Mouse (Mus musculus) heart, adult 2 months (tissue): Measurements from ENCODE around the gene Itprid2. TPM values are rescaled to one million over a fixed set of nuclear protein-coding genes. Genes with fewer than 3 reads are reported as not detected.
"Not testable (repeated sequence)": the region's sequence is repeated elsewhere in the genome, so short reads cannot be mapped to it uniquely, and the experiment has no call there.

ENCODE experiments used
- DNase-seq, 2 experiments: peaks; one replicate each; pipeline ENCODE4 v3.0.0; 2021
- H3K27ac ChIP-seq: fragments of 200-600 bp; 2 replicates; pipeline ENCODE4 v1.8.1; 2022
- H3K27me3 ChIP-seq: fragments of 200-500 bp; 2 replicates; pipeline ENCODE4 v1.6.1; 2012; ENCODE audit warnings: mild to moderate bottlenecking, low read length, inconsistent platforms, mixed read lengths; ENCODE audit not compliant: control insufficient read depth, insufficient read depth
- H3K36me3 ChIP-seq: fragments of 200-500 bp; 2 replicates; pipeline ENCODE4 v1.6.1; 2012; ENCODE audit warnings: low read length, inconsistent platforms; ENCODE audit not compliant: control insufficient read depth, insufficient read depth
- H3K4me1 ChIP-seq: fragments of 200-500 bp; 2 replicates; pipeline ENCODE4 v1.6.1; 2011; ENCODE audit warnings: low read length; ENCODE audit not compliant: control insufficient read depth, insufficient read depth
- H3K4me3 ChIP-seq: fragments of 200-600 bp; 2 replicates; pipeline ENCODE4 v1.8.1; 2022
- H3K79me2 ChIP-seq: fragments of 200-500 bp; replicated peaks from 2 replicates; pipeline ENCODE4 v1.6.1; 2012; ENCODE audit warnings: mild to moderate bottlenecking, inconsistent platforms, low read length, moderate library complexity, mixed read lengths; ENCODE audit not compliant: control insufficient read depth, insufficient read depth
- H3K9ac ChIP-seq: fragments of 200-500 bp; 2 replicates; pipeline ENCODE4 v1.6.1; 2012; ENCODE audit warnings: low read depth, mild to moderate bottlenecking, control low read depth, inconsistent platforms, low read length, mixed read lengths
- CTCF ChIP-seq: fragments of 200-600 bp; IDR thresholded peaks from 2 replicates; pipeline ENCODE4 v1.8.1; 2022; ENCODE audit warnings: antibody characterized with exemption, mild to moderate bottlenecking, moderate library complexity
- EP300 ChIP-seq: fragments of 200-500 bp; IDR thresholded peaks from 2 replicates; pipeline ENCODE4 v1.6.1; 2011; ENCODE audit warnings: low read depth, low read length, control low read depth; ENCODE audit not compliant: insufficient read depth
- POLR2A ChIP-seq: fragments of 200-500 bp; IDR thresholded peaks from 2 replicates; pipeline ENCODE4 v1.6.1; 2011; ENCODE audit warnings: mild to moderate bottlenecking, low read depth, low read length, control low read depth; ENCODE audit not compliant: insufficient read depth
- WGBS: fragments of 180-500 bp; shearing (Covaris S2); methylation state at CpG from one replicate; pipeline ENCODE4 v1.1.7; 2018; 5-methylcytosine and 5-hydroxymethylcytosine counted together
- intact Hi-C: fragments of 180-260 bp; cut with DNase I; formaldehyde crosslinking; loops from one replicate; pipeline ENCODE4 v1.15.1; 2025
- long read RNA-seq: library from polyadenylated mRNA; stranded (forward); transcript quantifications from one replicate; pipeline ENCODE4 v2.0.0, GENCODE M21; 2021
- polyA plus RNA-seq: library from polyadenylated mRNA; depleted of rRNA; stranded (reverse); fragments of >200 nt; gene quantifications from 2 replicates; pipeline ENCODE4 v1.2.3, GENCODE M21; 2012; rRNA removed
- total RNA-seq, 2 experiments: library from RNA; stranded (reverse); gene quantifications; 2 replicates each; pipeline ENCODE4 v1.2.3; 2021

The Itprid2 gene
- total RNA-seq (10 to 100 TPM; 19.3 to 24.0 TPM), polyA plus RNA-seq (6.5 and 9.6 TPM in 2 replicates)
- long read RNA-seq, full-length matches to known transcripts = 8 of 17 reads
- long read RNA-seq, partial matches to known transcripts = 5 of 17 reads
- long read RNA-seq, other reads (novel, unspliced or antisense) = 4 of 17 reads

DNA sequence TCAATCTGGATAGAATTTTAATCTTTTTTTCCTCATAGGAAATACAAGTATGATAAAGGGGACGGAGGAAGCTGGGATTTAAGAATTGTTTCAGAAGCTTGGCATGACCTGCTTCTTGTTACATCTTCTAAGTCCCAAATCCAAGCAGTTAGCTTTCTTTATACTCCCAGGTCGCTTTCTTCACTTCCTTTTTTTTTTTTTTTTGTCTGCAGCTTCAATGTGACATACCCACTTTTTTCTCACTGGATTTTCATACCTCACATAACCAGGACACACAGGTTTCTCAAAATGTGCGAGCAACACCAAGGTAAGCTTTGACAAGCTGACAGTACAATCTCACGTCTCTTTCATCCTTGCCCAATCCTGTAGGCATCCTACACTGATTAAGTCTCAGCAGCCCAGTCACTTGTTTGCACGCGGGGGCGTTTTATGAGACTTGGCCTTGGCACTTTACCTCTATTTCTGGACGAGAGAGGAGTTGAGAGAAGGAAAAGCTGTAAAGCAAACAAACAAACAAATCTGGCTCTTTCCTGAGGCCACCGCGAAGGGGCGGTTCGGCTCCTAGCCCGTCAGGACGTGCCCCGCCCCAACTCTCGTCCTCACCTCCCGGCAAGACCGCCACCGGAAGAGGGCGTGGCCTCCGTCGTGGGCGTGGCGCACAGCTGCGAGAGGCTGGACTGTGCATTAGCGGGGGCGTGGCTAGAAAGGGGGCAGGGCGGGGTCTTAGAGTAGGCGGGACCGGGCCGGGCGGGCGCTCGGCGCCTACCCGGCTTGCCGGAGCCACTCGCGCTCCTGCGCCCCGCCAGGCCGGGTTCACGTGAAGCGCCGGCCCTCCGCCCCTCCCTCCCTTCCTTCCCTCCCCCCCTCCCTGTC, at the start of gene Itprid2:
TSS of gene Itprid2 (plus strand) at position 825 of the 873 bp plus-strand sequence.
- H3K27ac ChIP-seq = peak within 1 kb of the TSS; percentile 96
- TF ChIP-seq EP300 (peak; percentile 67; the same call in 1 of the 2 replicates), CTCF (peak; percentile 15), POLR2A (peak; percentile 78)
- peaks cover 3% of the 10 kb centered on the region; the same call in 1 of the 2 replicates for H3K79me2 ChIP-seq
- H3K4me1 ChIP-seq = peaks cover 10% of the 10 kb centered on the region
- peak; percentile 98 to 99 for DNase-seq
- peak within 1 kb of the TSS; percentile 95 for H3K9ac ChIP-seq
- H3K36me3 ChIP-seq = peaks cover 23% of the 10 kb centered on the region
- peak within 1 kb of the TSS; percentile 98 for H3K4me3 ChIP-seq
- H3K27me3 ChIP-seq = no peaks in the 10 kb centered on the region
- intact Hi-C loops = no loop called here
- WGBS = 3% methylated on average over 36 of the region's 46 CpGs

DNA sequence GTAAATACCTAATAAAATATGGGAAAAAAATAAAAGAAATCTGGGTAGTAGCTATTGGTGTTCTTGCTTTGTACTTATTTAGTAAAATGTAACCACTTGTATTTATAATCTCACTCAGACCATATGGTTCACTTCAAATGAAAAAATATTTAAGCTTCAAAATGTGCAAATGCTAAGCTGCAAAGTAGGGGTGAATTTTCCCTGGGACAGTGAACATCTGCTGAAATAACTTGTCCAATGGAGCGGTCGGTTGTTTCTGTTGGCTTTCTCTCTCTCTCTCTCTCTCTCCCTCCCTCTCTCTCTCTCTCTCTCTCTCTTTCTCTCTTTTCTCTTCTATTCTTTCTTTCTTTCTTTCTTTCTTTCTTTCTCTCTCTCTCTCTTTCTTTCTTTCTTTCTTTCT, 39.0 kb upstream of the Itprid2 start:
- TF ChIP-seq POLR2A (no peak), EP300 (no peak), CTCF (no peak)
- no peaks in the 10 kb centered on the region for H3K4me1 ChIP-seq
- H3K9ac ChIP-seq = no peak overlapping the region
- H3K27me3 ChIP-seq = no peaks in the 10 kb centered on the region
- H3K4me3 ChIP-seq = no peak overlapping the region
- no peaks in the 10 kb centered on the region for H3K79me2 ChIP-seq
- H3K36me3 ChIP-seq = no peaks in the 10 kb centered on the region
- WGBS = 53% methylated on average over 2 of the region's 2 CpGs
- intact Hi-C loops = no loop called here
- DNase-seq = no peak
- H3K27ac ChIP-seq = no peak overlapping the region

DNA sequence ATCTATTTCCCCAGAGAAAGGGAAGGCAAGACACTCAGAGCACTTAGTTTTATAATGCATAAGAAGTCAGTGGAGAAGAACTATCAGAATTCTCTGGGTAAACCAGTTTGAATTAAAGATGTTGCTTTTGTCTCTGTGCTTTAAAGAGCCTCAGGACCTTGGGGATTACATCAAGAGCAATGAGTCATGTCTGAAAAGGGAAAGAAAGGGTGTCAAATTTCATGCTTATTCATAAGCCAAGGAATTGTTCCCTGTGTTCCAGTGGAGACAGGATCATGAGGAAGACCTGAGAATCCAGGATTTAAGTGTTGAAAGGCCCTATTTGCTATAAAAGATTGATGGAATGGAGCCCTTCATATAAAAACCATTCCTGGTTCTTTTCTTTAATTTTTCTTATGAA, 38.1 kb upstream of the Itprid2 start:
- Histone ChIP-seq H3K36me3 (peaks cover 4% of the 10 kb centered on the region; the same call in 1 of the 2 replicates), H3K4me1 (peaks cover 2% of the 10 kb centered on the region), H3K27ac (no peak overlapping the region), H3K4me3 (no peak overlapping the region), H3K27me3 (no peaks in the 10 kb centered on the region), H3K79me2 (no peaks in the 10 kb centered on the region), H3K9ac (no peak overlapping the region)
- TF ChIP-seq CTCF (no peak), EP300 (no peak), POLR2A (no peak)
- intact Hi-C loops = no loop called here
- no peak for DNase-seq

DNA sequence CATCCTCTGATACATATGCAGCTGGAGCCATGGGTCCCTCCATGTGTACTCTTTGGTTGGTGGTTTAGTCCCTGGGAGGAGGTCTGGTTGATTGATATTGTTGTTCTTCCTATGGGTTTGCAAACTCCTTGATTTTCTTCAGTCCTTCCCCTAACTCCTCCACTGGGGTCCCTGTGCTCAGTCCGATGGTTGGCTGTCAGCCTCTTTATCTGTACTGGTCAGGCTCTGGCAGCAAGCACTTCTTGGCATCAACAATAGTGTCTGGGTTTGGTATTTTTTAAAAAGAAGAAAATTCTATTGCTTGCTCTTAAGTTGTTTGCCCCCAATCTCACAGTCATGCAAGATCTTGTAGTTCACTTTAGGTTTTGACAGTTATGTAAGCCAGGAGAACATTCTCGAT, 34.0 kb upstream of the Itprid2 start:
- H3K4me1 ChIP-seq, H3K27me3 ChIP-seq, H3K36me3 ChIP-seq, H3K9ac ChIP-seq, H3K79me2 ChIP-seq, DNase-seq, H3K4me3 ChIP-seq, intact Hi-C loops: not testable (repeated sequence)
- H3K27ac ChIP-seq = peak overlapping the region; percentile 55
- WGBS = 22% methylated on average over 2 of the region's 2 CpGs

DNA sequence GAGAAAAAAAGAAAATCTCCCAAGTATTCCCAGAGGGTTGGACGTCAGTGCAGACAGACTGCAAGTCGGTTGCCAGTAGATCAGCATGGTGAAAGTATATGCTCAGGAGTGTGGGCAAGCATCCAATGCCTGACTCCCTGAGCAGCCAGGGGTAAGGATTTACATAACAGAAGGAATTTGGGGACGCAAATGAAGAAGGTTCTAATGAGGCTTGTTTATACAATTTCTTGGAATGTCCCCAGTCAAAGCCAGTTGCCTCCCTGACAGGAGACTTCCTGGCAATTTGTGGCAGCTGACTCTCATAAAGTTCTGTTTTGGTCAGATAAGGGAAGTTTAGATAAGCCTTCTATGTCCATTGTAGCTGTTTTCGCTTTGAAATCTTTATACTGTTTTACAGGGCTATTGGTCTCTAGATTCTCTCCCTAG, 33.4 kb upstream of the Itprid2 start:
- intact Hi-C loops = no loop called here
- H3K4me1 ChIP-seq = peaks cover 2% of the 10 kb centered on the region
- H3K27ac ChIP-seq = peak overlapping the region; percentile 55
- H3K4me3 ChIP-seq = no peak overlapping the region
- H3K36me3 ChIP-seq = peaks cover 4% of the 10 kb centered on the region; the same call in 1 of the 2 replicates
- H3K79me2 ChIP-seq = no peaks in the 10 kb centered on the region
- H3K27me3 ChIP-seq = no peaks in the 10 kb centered on the region
- peak; percentile 26 for DNase-seq
- TF ChIP-seq POLR2A (no peak), EP300 (0 out of 2 replicates have a peak, but pooled peaks have one; percentile 13)
- H3K9ac ChIP-seq = peak overlapping the region; percentile 42; the same call in 1 of the 2 replicates
- WGBS = 30% methylated on average over 4 of the region's 4 CpGs

DNA sequence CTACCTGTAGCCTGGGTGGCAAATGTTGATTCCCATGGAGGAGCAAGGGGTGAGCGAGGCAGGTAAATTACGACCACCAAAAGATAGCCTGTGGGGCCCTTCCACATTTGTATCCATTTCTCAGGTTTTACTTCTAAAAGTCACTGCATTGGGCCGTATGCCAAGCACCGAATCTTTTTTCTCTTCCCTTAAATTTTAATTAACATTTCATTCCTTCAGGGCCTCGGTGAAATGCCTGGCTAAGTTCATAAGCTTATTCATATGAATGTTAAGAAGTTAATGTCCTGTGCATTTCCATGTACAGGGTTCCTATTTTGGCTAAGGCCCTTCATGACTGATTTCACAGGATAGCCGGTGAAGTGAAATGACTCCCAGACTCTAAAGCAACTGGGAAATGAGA, 32.8 kb upstream of the Itprid2 start:
- H3K79me2 ChIP-seq = no peaks in the 10 kb centered on the region
- no peak overlapping the region for H3K4me3 ChIP-seq
- H3K27ac ChIP-seq = peak overlapping the region; percentile 55; the same call in 1 of the 2 replicates
- 79% methylated on average over 6 of the region's 6 CpGs for WGBS
- no peak for DNase-seq
- peaks cover 4% of the 10 kb centered on the region; the same call in 1 of the 2 replicates for H3K36me3 ChIP-seq
- no peak overlapping the region for H3K9ac ChIP-seq
- peaks cover 2% of the 10 kb centered on the region for H3K4me1 ChIP-seq
- no peaks in the 10 kb centered on the region for H3K27me3 ChIP-seq
- intact Hi-C loops = no loop called here
- TF ChIP-seq POLR2A = no peak
